Mouse (Mus musculus) cerebellum, postnatal 36 days (tissue): ENCODE results near the gene Gas6.
A peak's percentile ranks its signal among the peaks of the same experiment; 100 is the strongest.

ENCODE experiments used
- DNase-seq, 2 experiments: peaks; one replicate each; pipeline ENCODE4 v3.0.0; 2021 to 2022; ENCODE audit warnings: mixed read lengths in 2 of 2

Gas6 gene

DNA sequence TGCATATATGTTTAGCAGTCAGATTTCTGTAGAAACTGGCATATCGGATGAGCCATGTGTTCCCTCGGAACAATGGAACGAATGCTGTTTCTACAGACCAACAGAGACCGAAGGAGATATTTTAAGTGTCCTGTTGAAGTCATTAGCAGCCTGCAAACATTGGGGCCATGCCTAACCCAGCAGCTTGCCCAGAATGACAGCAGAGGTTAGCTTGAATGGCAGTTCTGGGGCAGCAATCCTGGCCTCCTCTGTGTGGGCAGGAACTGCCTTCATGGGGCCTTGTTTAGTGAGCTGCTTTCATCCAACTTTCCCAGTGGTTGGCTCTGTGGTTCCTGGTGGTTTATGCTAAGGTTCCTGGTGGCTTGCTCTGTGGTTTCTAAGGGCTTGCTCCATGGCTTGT is 34.9 kb downstream of the Gas6 start:
- no peak for DNase-seq

DNA sequence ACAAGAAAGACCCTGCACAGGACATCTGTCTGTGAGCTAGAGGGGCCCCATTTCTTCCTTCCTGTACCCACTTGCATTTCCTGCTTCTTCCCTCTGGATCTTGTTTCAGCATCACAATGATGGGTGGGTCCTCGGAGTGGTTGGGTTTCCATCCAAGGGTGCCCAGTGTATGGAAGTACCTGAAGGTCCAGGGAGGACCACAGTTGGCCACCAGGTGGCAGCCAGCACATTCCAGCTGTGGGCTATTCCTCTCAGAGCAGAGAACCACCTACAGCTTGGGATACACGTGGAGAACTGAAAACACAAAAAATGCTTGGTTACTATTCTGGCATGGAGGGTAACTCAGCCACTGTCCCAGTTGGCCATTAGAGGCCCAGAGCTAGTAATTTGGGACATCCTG is 39.0 kb downstream of the Gas6 start:
- DNase-seq = peak; percentile 54 to 63

GRCm38 (mm10) chr8:13454341-13455113 is 39.8 kb downstream of the Gas6 start:
- no peak for DNase-seq

DNA sequence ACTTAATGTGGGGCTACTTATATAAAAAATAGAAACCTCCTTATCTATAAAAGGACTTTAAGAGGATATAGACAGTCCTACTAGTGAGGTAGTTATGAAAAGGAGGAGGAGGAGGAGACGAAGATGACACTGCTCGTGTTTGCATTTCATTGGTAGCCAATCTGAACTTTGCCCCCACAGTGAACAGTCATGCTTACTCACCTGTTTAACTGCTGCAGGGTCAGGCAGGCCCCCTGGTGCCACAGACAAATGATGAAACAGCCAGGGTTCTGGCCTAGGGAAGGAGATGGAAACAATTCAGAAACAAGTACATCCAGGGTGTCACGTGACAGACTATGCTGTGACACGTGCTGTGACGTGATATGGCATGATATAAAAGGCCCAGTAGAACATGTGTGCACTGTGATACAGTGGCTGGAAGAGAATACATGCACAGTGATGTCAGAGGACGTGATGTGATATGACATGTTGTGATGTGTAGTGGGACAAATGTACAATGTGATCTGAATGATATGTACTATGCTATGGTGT is 42.5 kb downstream of the Gas6 start:
- DNase-seq = no peak

DNA sequence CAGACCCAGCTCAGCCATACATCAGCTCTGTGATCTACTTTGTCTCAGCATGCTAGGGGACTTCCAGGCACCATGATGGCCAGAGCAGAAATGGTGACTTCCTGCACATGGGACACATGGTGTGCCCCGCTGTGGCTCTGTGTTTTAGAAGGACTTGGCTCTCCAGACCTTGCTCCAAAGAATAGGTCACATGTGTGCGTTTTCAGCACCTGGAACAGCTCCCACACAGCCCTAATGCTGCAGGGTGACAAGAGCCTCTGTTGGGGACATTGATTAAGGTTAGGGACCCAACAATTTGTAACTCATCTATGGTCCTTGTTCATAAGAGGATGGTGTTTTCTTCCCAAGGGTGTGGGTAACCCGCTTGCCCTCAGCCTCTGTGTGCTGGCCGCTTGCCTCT is 46.1 kb downstream of the Gas6 start:
- no peak for DNase-seq

DNA sequence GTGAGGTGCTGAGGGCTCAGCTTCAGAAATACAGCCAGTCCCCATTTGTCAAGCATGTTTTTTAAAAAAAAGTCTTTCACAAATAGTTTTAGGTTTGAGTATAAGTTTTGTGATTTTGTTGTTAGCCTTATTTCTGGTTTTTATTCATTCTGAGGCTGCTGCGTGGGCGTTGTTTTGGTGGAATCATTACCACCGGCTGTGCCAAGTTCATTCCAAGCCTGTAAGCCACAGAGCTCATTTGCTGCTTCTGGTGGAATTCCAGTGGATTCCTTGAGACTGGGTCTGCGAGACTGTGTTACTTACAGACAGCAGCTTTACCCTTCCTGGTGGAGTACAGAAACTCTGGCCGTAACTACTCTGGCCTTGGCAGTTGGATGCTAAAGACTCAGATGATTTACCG is 47.8 kb downstream of the Gas6 start:
- DNase-seq = no peak

GRCm38 (mm10) chr8:13442152-13442551 is 52.1 kb downstream of the Gas6 start:
- DNase-seq = no peak

DNA sequence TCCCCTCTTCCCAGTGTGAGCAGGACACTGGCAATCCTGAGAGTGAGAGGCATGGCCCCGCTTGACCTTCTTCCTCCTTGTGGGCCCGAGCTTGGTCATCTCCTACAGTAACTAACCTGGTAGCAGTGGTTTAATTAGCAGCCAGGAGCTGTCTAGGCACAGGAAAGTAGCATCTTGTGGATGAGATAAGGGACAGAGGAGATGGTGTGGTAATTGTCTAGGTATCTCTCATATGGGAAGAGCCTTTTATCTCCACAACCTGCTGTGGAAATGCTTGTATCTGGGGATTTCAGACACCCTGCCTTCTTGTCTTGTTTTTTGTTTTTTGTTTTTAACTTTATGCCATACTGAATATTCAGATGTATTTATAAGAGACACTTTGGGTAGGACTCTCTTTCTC is 56.8 kb downstream of the Gas6 start:
- no peak for DNase-seq

GRCm38 (mm10) chr8:13436052-13436451 is 58.2 kb downstream of the Gas6 start:
- DNase-seq = no peak

- no peak for DNase-seq
Observed at GRCm38 (mm10) chr8:13434889-13435288, 59.4 kb downstream of the Gas6 start, which contains the start of gene Tmem255b. Gene Tmem255b, plus strand, starts transcription at chr8:13435189.

DNA sequence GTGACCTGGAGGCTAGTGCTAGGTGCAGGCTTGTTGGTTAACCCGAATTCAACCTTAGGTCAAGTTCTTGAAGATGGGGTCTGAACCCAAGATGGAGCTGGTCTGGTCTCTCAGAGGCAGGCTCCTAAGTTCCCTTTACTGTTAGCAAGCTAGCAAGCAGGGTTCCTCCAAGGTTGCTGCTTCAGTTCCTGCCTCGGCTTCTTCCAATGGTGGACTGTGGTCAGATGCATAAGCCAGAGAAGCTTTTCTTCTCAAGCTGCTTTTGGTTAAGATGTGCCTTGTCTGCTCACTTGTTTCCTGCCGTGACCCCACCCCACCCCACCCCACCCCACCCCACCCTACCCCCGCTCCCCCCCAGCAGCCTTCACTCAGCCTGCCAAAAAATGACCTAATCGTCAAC is 61.2 kb downstream of the Gas6 start:
- DNase-seq = no peak

- DNase-seq = no peak
Observed at GRCm38 (mm10) chr8:13430866-13431265, 63.4 kb downstream of the Gas6 start.

DNA sequence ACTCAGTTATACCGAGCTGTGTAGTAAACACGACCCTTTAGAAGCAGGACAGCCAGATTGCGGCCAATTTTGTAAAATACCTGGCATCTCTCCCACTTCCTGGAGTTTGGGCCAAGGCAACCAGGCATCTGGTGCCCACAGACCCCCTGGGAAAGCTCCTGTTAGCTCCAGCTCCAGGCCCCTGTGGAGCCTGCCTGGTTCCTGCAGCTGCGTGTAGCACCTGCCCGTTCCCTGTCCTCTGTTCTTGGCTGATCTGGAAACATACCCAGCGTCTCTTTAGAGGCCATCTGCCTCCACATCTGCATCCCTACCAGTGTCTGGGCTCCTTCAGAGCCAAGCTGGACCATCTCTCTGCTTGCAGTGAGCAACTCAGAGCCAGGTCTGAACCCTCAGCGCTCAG is 63.9 kb downstream of the Gas6 start:
- DNase-seq = no peak

DNA sequence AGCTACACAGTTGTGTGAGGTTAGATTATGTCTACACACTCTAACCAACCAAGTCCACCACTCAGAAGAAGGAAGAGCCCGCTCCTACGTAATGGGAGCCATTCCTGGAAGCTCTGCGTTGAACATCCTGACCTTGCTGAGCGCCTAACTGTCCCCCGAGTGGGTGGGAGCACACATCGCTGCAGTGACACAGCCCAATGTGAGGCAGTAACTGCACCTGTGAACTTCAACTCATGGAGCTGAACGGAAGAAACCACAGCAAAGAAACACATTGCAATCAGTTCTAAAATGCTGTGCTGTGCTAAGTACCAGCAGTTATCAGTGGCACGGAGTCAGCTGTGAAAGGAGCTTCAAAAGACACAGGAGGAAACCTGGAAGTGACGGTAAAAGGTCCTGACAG is 66.1 kb downstream of the Gas6 start:
- no peak for DNase-seq

DNA sequence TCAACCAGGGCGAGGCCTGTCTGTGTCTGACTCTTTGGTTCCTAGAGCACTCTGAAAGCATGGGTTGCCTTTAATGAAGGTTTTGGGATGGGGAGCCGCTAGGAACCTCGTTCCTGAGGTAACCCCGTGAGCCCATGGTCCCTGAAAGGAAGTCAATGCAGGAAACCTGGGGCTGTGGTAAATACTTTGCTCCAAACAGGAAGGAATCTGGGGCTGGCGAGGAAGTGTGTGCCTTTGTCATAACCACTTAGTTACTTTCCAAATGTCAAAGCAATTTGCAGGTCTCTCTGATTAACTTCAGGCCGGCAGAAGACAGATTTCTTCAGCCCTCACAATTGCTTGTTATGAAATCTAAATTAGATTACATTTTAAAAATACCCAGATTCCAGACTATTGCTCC is 66.9 kb downstream of the Gas6 start:
- DNase-seq = no peak

DNA sequence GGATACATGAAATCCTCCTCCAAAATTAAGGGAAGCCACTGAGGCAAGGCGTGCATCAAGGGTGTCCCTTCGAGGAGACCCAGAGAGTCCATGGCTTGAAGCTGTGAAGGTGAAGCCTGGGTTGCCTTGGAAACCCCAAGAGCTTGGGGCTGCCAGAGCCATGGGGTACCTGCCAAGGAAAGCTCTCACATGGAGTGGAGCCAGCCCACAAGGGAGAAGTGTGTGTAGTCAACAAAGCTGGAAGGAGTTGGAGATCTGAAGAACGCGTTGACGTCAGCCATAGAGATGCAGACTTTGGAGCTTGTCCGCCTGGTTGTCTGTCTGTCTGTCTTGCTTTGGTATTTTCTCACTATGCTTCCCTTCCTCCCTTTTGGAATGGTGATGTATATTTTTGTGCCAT is 73.3 kb downstream of the Gas6 start:
- no peak for DNase-seq

GRCm38 (mm10) chr8:13419111-13419639 is 75.1 kb downstream of the Gas6 start:
- no peak for DNase-seq

- no peak for DNase-seq
Observed at GRCm38 (mm10) chr8:13415879-13416278, 78.4 kb downstream of the Gas6 start.
